Mouse (Mus musculus) kidney, postnatal 0 days (tissue): Measurements from ENCODE around the gene Fgf6. TPM values are rescaled to one million over a fixed set of nuclear protein-coding genes. Genes with fewer than 3 reads are reported as not detected.

Source experiments
- ATAC-seq: fragments of 200-750 bp; cut with Nextera tagmentation; replicated peaks from 2 replicates; pipeline ENCODE4 v1.8.0; 2017; ENCODE audit warnings: low read depth, moderate number of reproducible peaks, moderate TSS enrichment, moderate library complexity; ENCODE audit not compliant: low FRiP score
- DNase-seq: peaks from one replicate; pipeline ENCODE4 v3.0.0-alpha.2; 2016; ENCODE audit warnings: low spot score
- H3K27ac ChIP-seq: fragments of 300-500 bp; sonication (generic); 2 replicates; pipeline ENCODE4 v1.5.1; 2014; ENCODE audit warnings: mild to moderate bottlenecking
- H3K27me3 ChIP-seq: fragments of 300-500 bp; sonication (generic); 2 replicates; pipeline ENCODE4 v1.6.1; 2014; ENCODE audit warnings: low read length, mixed read lengths; ENCODE audit not compliant: insufficient read depth
- H3K36me3 ChIP-seq: fragments of 300-500 bp; sonication (generic); 2 replicates; pipeline ENCODE4 v1.6.1; 2014; ENCODE audit warnings: low read length, mixed read lengths; ENCODE audit not compliant: insufficient read depth
- H3K4me1 ChIP-seq: fragments of 300-500 bp; sonication (generic); replicated peaks from 2 replicates; pipeline ENCODE4 v1.6.1; 2014; ENCODE audit warnings: antibody characterized with exemption, low read length, mixed read lengths; ENCODE audit not compliant: insufficient read depth
- H3K4me2 ChIP-seq: fragments of 300-500 bp; sonication (generic); 2 replicates; pipeline ENCODE4 v1.6.1; 2014; ENCODE audit warnings: mild to moderate bottlenecking, low read length, moderate library complexity, mixed read lengths
- H3K4me3 ChIP-seq: fragments of 300-500 bp; sonication (generic); replicated peaks from 2 replicates; pipeline ENCODE4 v1.5.1; 2014; ENCODE audit warnings: low read depth, low read length
- H3K9ac ChIP-seq: fragments of 300-500 bp; sonication (generic); 2 replicates; pipeline ENCODE4 v1.6.1; 2014; ENCODE audit warnings: low read depth, low read length
- H3K9me3 ChIP-seq: fragments of 300-500 bp; sonication (generic); replicated peaks from 2 replicates; pipeline ENCODE4 v1.6.1; 2016; ENCODE audit warnings: low read length, inconsistent platforms, mixed read lengths
- CTCF ChIP-seq: IDR thresholded peaks from 2 replicates; pipeline ENCODE4 v1.5.1; 2016; ENCODE audit warnings: antibody characterized with exemption, low read depth, mild to moderate bottlenecking, moderate library complexity
- WGBS: fragments of 180-500 bp; shearing (Covaris S2); extraction: QIAGEN DNeasy Blood & Tissue Kit; methylation state at CpG from one replicate; pipeline ENCODE4 v1.1.7; 2014; 5-methylcytosine and 5-hydroxymethylcytosine counted together
- polyA plus RNA-seq: library from polyadenylated mRNA; unstranded; fragments of >200 nt; fragmentation: Nextera tagmentation; extraction: Ambion mirVana; gene quantifications from 2 replicates; pipeline ENCODE4 v1.2.1, GENCODE M21; 2015

The Fgf6 gene
- polyA plus RNA-seq, 1 experiment from 2014 or later = not detected

DNA sequence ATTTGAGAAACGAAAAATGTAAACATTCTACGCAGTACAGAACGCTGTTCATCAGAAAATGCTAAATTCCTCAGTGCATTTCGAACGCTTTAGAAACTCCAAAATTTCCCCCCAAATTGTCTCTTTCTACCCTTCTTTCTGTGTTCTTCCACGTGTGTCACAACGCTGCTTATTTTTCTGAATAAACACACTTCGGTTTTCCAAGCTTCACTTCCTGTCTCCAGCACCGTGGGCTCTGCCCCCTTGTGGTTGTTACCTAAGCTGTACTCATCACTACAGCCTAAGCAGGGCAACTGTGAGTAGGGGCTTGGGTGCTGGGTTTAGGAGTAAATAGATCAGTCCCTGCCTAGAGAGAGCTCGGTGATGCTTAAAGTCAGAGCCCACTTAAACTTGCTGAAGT, 19.4 kb downstream of the Fgf6 start:
- Histone ChIP-seq H3K36me3 (no peaks in the 10 kb centered on the region), H3K27ac (no peak overlapping the region), H3K4me2 (peak overlapping the region; percentile 35; the same call in 1 of the 2 replicates), H3K9me3 (no peaks in the 10 kb centered on the region), H3K27me3 (no peaks in the 10 kb centered on the region), H3K9ac (no peak overlapping the region), H3K4me1 (no peaks in the 10 kb centered on the region), H3K4me3 (no peak overlapping the region)
- WGBS = 32% methylated on average over 10 of the region's 10 CpGs
- DNase-seq (peak; percentile 80), ATAC-seq (0 out of 2 replicates have a peak, but pooled peaks have one; percentile 59)
- peak; percentile 77 for TF ChIP-seq CTCF

DNA sequence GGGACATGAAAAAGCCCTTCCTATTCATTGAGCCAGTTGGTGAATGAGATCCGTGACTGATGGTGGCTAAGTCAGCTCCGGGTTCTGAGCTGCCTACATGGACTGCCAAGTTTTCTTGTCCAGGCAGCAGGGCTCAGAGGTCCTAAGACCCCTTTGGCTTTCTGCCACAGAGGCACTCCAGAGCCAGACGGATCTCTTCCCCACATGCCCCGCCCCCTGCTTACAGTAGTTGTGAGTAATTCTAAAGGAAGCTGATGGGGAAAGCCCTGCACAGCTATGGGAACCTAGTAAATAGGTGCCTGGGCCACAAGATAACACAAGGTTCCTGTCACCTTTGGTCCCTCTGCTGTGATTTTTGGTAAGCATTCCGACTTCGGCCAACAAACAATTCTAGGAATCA, 29.5 kb downstream of the Fgf6 start:
- Histone ChIP-seq H3K4me2 (no peak overlapping the region), H3K4me1 (no peaks in the 10 kb centered on the region), H3K4me3 (no peak overlapping the region), H3K27ac (no peak overlapping the region), H3K36me3 (no peaks in the 10 kb centered on the region), H3K27me3 (no peaks in the 10 kb centered on the region), H3K9ac (no peak overlapping the region), H3K9me3 (no peaks in the 10 kb centered on the region)
- 45% methylated on average over 6 of the region's 6 CpGs for WGBS
- TF ChIP-seq CTCF = no peak
- no peak for ATAC-seq
- DNase-seq = peak; percentile 28

DNA sequence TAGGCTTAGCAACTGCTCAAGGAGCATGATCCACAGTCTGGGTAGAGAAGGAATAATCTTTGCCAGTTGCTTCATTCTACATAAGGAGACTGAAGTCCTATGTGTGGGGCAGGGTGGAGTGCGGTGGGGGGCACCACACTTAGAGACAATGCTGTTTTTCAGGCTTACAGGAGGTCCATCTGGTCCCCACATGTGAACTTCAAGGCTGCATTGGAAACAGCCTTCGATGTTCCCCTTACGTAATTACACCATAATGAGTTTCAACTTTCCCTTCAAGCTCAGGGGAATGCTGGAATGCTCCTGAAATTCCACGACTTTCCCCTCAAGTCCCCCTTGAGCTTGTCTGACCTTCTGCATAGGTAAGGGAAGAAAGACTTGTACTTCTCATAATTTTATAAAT, 35.5 kb downstream of the Fgf6 start:
- Histone ChIP-seq H3K27me3 (no peaks in the 10 kb centered on the region), H3K36me3 (no peaks in the 10 kb centered on the region), H3K4me2 (no peak overlapping the region), H3K4me1 (no peaks in the 10 kb centered on the region), H3K9ac (no peak overlapping the region), H3K9me3 (no peaks in the 10 kb centered on the region), H3K27ac (no peak overlapping the region), H3K4me3 (no peak overlapping the region)
- WGBS = 70% methylated on average over 4 of the region's 4 CpGs
- no peak for TF ChIP-seq CTCF
- ATAC-seq = no peak
- DNase-seq = no peak

DNA sequence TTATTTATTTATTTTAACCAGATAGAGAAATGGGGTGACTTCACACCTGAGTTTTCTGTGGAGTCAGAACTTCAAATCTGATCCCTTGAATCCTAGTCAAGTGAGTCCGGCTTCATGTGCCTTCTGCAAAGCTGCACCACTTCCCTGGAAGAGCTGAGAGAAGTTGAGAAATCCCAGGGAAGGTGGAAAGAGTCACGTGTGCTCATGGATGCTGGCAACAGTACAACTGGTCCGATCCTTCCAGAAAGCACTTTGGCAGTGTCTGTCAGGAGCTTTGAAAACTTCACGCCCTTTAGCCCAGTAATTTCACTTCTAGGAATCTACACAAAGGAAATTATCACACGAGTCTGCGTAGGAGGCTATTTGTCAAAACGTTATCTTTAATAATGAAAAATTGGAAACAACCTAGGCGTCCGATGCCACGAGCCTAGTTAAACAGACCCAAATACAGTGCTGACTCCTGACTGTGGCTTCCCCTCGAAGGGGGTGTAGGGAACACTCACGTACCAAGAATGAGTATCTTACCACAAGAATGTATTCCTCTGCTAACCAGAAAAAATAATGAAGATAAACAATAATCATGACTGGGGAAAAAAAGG, 41.7 kb downstream of the Fgf6 start:
- ATAC-seq (no peak), DNase-seq (no peak)
- no peak for TF ChIP-seq CTCF
- Histone ChIP-seq H3K9me3 (no peaks in the 10 kb centered on the region), H3K4me3 (no peak overlapping the region), H3K27ac (no peak overlapping the region), H3K4me2 (no peak overlapping the region), H3K27me3 (no peaks in the 10 kb centered on the region), H3K9ac (no peak overlapping the region), H3K36me3 (no peaks in the 10 kb centered on the region), H3K4me1 (no peaks in the 10 kb centered on the region)
- WGBS = 72% methylated on average over 12 of the region's 12 CpGs

DNA sequence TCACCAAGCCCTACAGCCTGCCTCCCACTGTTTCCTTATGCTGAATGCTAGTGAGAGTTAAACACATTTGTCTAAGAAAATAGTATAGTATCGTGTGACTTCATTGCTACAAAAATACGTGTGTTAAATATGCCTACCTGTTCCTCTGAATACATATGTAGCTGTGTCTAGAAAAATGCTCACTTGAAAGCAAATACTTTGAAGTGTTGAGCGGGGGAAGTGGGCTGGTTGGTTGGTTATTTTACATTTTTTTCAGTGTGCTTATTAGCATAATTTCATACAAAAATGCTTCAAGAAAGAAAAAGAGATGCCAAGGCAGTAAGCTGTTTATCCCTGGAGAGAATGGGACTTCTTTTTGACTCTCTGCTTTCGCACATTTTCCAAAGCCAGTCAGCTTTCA, 44.6 kb downstream of the Fgf6 start:
- Histone ChIP-seq H3K9me3 (no peaks in the 10 kb centered on the region), H3K4me1 (no peaks in the 10 kb centered on the region), H3K27ac (no peak overlapping the region), H3K9ac (no peak overlapping the region), H3K27me3 (no peaks in the 10 kb centered on the region), H3K36me3 (no peaks in the 10 kb centered on the region), H3K4me3 (no peak overlapping the region), H3K4me2 (no peak overlapping the region)
- 75% methylated on average over 4 of the region's 4 CpGs for WGBS
- no peak for TF ChIP-seq CTCF
- ATAC-seq (no peak), DNase-seq (no peak)

DNA sequence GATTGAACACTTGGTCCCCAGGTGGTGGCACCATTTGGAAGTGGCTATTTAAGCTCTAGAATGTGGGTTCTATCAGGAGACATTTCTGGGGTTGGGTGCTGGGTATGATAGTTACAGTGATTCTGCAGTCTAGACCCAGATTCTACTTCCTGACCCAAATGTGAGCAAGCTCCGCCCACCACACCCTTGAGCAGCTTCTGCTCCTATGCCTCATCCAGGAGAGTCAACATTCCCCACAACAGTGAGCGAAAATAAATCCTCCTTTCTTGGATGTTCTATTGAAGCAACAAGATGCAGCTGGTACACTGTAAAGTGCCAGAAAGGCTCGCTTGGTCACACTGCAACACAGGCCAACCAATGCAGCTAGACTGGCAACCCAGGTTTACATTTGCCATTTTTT, 48.5 kb downstream of the Fgf6 start:
- H3K4me2 ChIP-seq = no peak overlapping the region
- no peak overlapping the region for H3K9ac ChIP-seq
- WGBS = 89% methylated on average over 3 of the region's 3 CpGs
- H3K4me3 ChIP-seq = no peak overlapping the region
- no peak for ATAC-seq
- TF ChIP-seq CTCF = no peak
- H3K27me3 ChIP-seq = no peaks in the 10 kb centered on the region
- H3K27ac ChIP-seq = no peak overlapping the region
- H3K9me3 ChIP-seq = no peaks in the 10 kb centered on the region
- DNase-seq = no peak
- no peaks in the 10 kb centered on the region for H3K4me1 ChIP-seq
- no peaks in the 10 kb centered on the region for H3K36me3 ChIP-seq

DNA sequence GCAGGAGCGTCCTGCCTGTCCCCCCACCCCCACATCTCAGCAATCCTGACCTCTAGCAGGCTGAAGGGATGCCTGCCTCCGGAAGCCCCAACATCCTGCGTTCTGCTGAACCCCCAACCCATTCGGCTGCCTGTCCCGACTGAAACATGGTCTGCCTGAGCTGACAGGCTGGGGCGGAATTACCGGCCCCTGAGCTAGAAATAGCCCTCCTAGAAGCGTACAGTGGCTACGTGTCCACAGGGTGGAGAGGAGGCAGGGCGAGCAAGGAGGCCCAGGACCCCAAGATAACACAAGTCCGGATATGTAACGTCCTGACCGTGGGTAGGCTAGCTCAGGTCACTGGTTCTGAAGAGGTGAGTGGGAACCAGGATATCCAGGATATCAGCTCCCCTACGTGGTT, 49.4 kb downstream of the Fgf6 start:
- 2% methylated on average over 14 of the region's 14 CpGs for WGBS
- H3K36me3 ChIP-seq = no peaks in the 10 kb centered on the region
- DNase-seq (peak; percentile 14), ATAC-seq (no peak)
- no peak for TF ChIP-seq CTCF
- no peak overlapping the region for H3K4me3 ChIP-seq
- no peaks in the 10 kb centered on the region for H3K27me3 ChIP-seq
- no peak overlapping the region for H3K9ac ChIP-seq
- H3K4me1 ChIP-seq = no peaks in the 10 kb centered on the region
- H3K4me2 ChIP-seq = peak overlapping the region; percentile 31
- no peak overlapping the region for H3K27ac ChIP-seq
- H3K9me3 ChIP-seq = no peaks in the 10 kb centered on the region
